Mouse (Mus musculus) heart, embryonic 10.5 days (tissue): ENCODE measurements around the gene Tmem50b. TPM values are rescaled to one million over a fixed set of nuclear protein-coding genes. Genes with fewer than 3 reads are reported as not detected.

Experiments used
- DNase-seq: peaks from one replicate; pipeline ENCODE4 v3.0.0-alpha.2; 2017; ENCODE audit warnings: low spot score
- H3K27ac ChIP-seq: fragments of 300-500 bp; sonication (generic); 2 replicates; pipeline ENCODE4 v1.5.1; 2016; ENCODE audit warnings: mild to moderate bottlenecking
- H3K27me3 ChIP-seq: fragments of 300-500 bp; sonication (generic); 2 replicates; pipeline ENCODE4 v1.6.1; 2016; ENCODE audit warnings: mild to moderate bottlenecking; ENCODE audit not compliant: poor library complexity, insufficient read depth, severe bottlenecking
- H3K36me3 ChIP-seq: fragments of 300-500 bp; sonication (generic); 2 replicates; pipeline ENCODE4 v1.6.1; 2016; ENCODE audit warnings: mild to moderate bottlenecking, moderate library complexity
- H3K4me1 ChIP-seq: fragments of 300-500 bp; sonication (generic); 2 replicates; pipeline ENCODE4 v1.6.1; 2016; ENCODE audit warnings: mild to moderate bottlenecking
- H3K4me3 ChIP-seq: fragments of 300-500 bp; sonication (generic); 2 replicates; pipeline ENCODE4 v1.5.1; 2016; ENCODE audit warnings: mild to moderate bottlenecking, moderate library complexity
- H3K9me3 ChIP-seq: fragments of 300-500 bp; sonication (generic); 2 replicates; pipeline ENCODE4 v1.6.1; 2016; ENCODE audit warnings: mild to moderate bottlenecking, moderate library complexity
- WGBS: fragments of 180-500 bp; shearing (Covaris S2); methylation state at CpG from one replicate; pipeline ENCODE4 v1.1.7; 2016; 5-methylcytosine and 5-hydroxymethylcytosine counted together
- microRNA-seq: library from miRNA; unstranded; fragments of <30 nt; microRNA quantifications from one replicate; pipeline ENCODE4, GENCODE M21; 2017
- polyA plus RNA-seq: library from polyadenylated mRNA; unstranded; fragments of >200 nt; fragmentation: Nextera tagmentation; extraction: Ambion mirVana; gene quantifications from 2 replicates; pipeline ENCODE4 v1.2.1, GENCODE M21; 2016

Tmem50b gene
- polyA plus RNA-seq, 1 experiment from 2014 or later = 44.7 TPM

GRCm38 (mm10) chr16:91526274-91526673 lies 71.3 kb downstream of the Tmem50b start:
- no peaks in the 10 kb centered on the region for H3K36me3 ChIP-seq
- DNase-seq = no peak
- H3K27me3 ChIP-seq = no peaks in the 10 kb centered on the region
- H3K27ac ChIP-seq = no peak overlapping the region
- no peaks in the 10 kb centered on the region for H3K9me3 ChIP-seq
- WGBS = 95% methylated on average over 6 of the region's 6 CpGs
- 0 out of 2 replicates have a peak, but pooled peaks cover 5% of the 10 kb centered on the region for H3K4me1 ChIP-seq
- H3K4me3 ChIP-seq = no peak overlapping the region

Small RNAs within 50 kb of the gene (microRNA-seq; reads per million reads assigned to microRNA genes)
- not detected for gene Mir6367

Other genes with a start within 250 kb of the Tmem50b start
- 42.2 and 48.8 TPM in 2 replicates for gene Ifnar2, start 225.0 kb downstream of the Tmem50b start, polyA plus RNA-seq
- not detected in 2 replicates for gene Gm21970, start 206.1 kb downstream of the Tmem50b start, polyA plus RNA-seq
- 29.6 and 37.0 TPM in 2 replicates for gene Il10rb, start 191.6 kb downstream of the Tmem50b start, polyA plus RNA-seq
- 43.2 and 43.9 TPM in 2 replicates for gene Ifnar1, start 112.6 kb downstream of the Tmem50b start, polyA plus RNA-seq
- 53.7 and 85.6 TPM in 2 replicates for gene Ifngr2, start 50.7 kb downstream of the Tmem50b start, polyA plus RNA-seq
- 2.7 and 2.9 TPM in 2 replicates for gene Dnajc28, start 21.2 kb upstream of the Tmem50b start, polyA plus RNA-seq
- 125 and 144 TPM in 2 replicates for gene Gart, start 49.2 kb upstream of the Tmem50b start, polyA plus RNA-seq
- gene Son, start 49.7 kb upstream of the Tmem50b start, polyA plus RNA-seq = 79.3 and 93.6 TPM in 2 replicates
- 20.7 and 30.3 TPM in 2 replicates for gene Donson, start 91.0 kb upstream of the Tmem50b start, polyA plus RNA-seq
- gene Cryzl1, start 131.2 kb upstream of the Tmem50b start, polyA plus RNA-seq = 58.0 and 60.3 TPM in 2 replicates
- gene Itsn1, start 131.5 kb upstream of the Tmem50b start, polyA plus RNA-seq = 26.0 and 26.5 TPM in 2 replicates